Mouse (Mus musculus): ENCODE results near the gene Ace. TPM values are rescaled to one million over a fixed set of nuclear protein-coding genes. Genes with fewer than 3 reads are reported as not detected.

The Ace gene
- polyA plus RNA-seq, 1 experiment from 2014 or later, result 3.6 TPM

- ATAC-seq (ENCODE audit: low FRiP score, low TSS enrichment) (no peak), DNase-seq (no peak)
- no peak within 1 kb of the TSS for H3K9ac ChIP-seq (replicated peaks; ENCODE audit: low read length)
- H3K4me1 ChIP-seq (ENCODE audit: control insufficient read depth, insufficient read depth, low read length), result no peaks in the 10 kb centered on the region
- H3K4me2 ChIP-seq (ENCODE audit: low read length), result no peak within 1 kb of the TSS
- no peaks in the 10 kb centered on the region for H3K36me3 ChIP-seq (ENCODE audit: control insufficient read depth, insufficient read depth, low read length)
- no peaks in the 10 kb centered on the region for H3K9me3 ChIP-seq (ENCODE audit: control insufficient read depth, low read length)
- WGBS, result 80% methylated on average over 12 of the region's 12 CpGs
- no peak within 1 kb of the TSS for H3K27ac ChIP-seq (replicated peaks; ENCODE audit: low read depth, low read length)
- H3K27me3 ChIP-seq (ENCODE audit: control insufficient read depth, insufficient read depth, low read length), result no peaks in the 10 kb centered on the region
- no peak within 1 kb of the TSS for H3K4me3 ChIP-seq (replicated peaks; ENCODE audit: low read depth, low read length)
Measured at GRCm38 (mm10) chr11:105952911-105953386, 14.8 kb upstream of the Ace start, which contains the start of gene Cyb561. TSS of gene Cyb561 (minus strand) at chr11:105953336.

GRCm38 (mm10) chr11:105953402-105953801 lies 14.3 kb upstream of the Ace start:
- H3K9ac ChIP-seq (replicated peaks; ENCODE audit: low read length), result no peak overlapping the region
- no peaks in the 10 kb centered on the region for H3K4me1 ChIP-seq (ENCODE audit: control insufficient read depth, insufficient read depth, low read length)
- no peak overlapping the region for H3K27ac ChIP-seq (replicated peaks; ENCODE audit: low read depth, low read length)
- H3K4me2 ChIP-seq (ENCODE audit: low read length), result no peak overlapping the region
- no peaks in the 10 kb centered on the region for H3K27me3 ChIP-seq (ENCODE audit: control insufficient read depth, insufficient read depth, low read length)
- H3K4me3 ChIP-seq (replicated peaks; ENCODE audit: low read depth, low read length), result no peak overlapping the region
- WGBS, result 88% methylated on average over 6 of the region's 6 CpGs
- H3K36me3 ChIP-seq (ENCODE audit: control insufficient read depth, insufficient read depth, low read length), result no peaks in the 10 kb centered on the region
- no peak for ATAC-seq (ENCODE audit: low FRiP score, low TSS enrichment)
- DNase-seq, result no peak
- no peaks in the 10 kb centered on the region for H3K9me3 ChIP-seq (ENCODE audit: control insufficient read depth, low read length)

- no peak overlapping the region for H3K4me2 ChIP-seq (ENCODE audit: low read length)
- 91% methylated on average over 28 of the region's 28 CpGs for WGBS
- no peak for ATAC-seq (ENCODE audit: low FRiP score, low TSS enrichment)
Measured at GRCm38 (mm10) chr11:105955815-105956430, 11.8 kb upstream of the Ace start.

GRCm38 (mm10) chr11:105957501-105957900 lies 10.2 kb upstream of the Ace start:
- no peak for ATAC-seq (ENCODE audit: low FRiP score, low TSS enrichment)
- no peaks in the 10 kb centered on the region for H3K27me3 ChIP-seq (ENCODE audit: control insufficient read depth, insufficient read depth, low read length)
- no peak overlapping the region for H3K27ac ChIP-seq (replicated peaks; ENCODE audit: low read depth, low read length)
- no peaks in the 10 kb centered on the region for H3K9me3 ChIP-seq (ENCODE audit: control insufficient read depth, low read length)
- no peak overlapping the region for H3K4me2 ChIP-seq (ENCODE audit: low read length)
- peaks cover 2% of the 10 kb centered on the region; the same call in 1 of the 2 replicates for H3K4me1 ChIP-seq (ENCODE audit: control insufficient read depth, insufficient read depth, low read length)
- no peaks in the 10 kb centered on the region for H3K36me3 ChIP-seq (ENCODE audit: control insufficient read depth, insufficient read depth, low read length)
- DNase-seq, result no peak
- H3K9ac ChIP-seq (replicated peaks; ENCODE audit: low read length), result no peak overlapping the region
- no peak overlapping the region for H3K4me3 ChIP-seq (replicated peaks; ENCODE audit: low read depth, low read length)
- WGBS, result 48% methylated on average over 6 of the region's 6 CpGs

More at GRCm38 (mm10) chr11:105955815-105956430, 11.8 kb upstream of the Ace start:
- Histone ChIP-seq H3K27ac (replicated peaks; ENCODE audit: low read depth, low read length) (no peak overlapping the region), H3K27me3 (ENCODE audit: control insufficient read depth, insufficient read depth, low read length) (no peaks in the 10 kb centered on the region), H3K4me3 (replicated peaks; ENCODE audit: low read depth, low read length) (no peak overlapping the region), H3K36me3 (ENCODE audit: control insufficient read depth, insufficient read depth, low read length) (no peaks in the 10 kb centered on the region), H3K9me3 (ENCODE audit: control insufficient read depth, low read length) (no peaks in the 10 kb centered on the region), H3K9ac (replicated peaks; ENCODE audit: low read length) (no peak overlapping the region), H3K4me1 (ENCODE audit: control insufficient read depth, insufficient read depth, low read length) (peaks cover 2% of the 10 kb centered on the region; the same call in 1 of the 2 replicates)
- no peak for DNase-seq

GRCm38 (mm10) chr11:105958566-105958965 lies 9.2 kb upstream of the Ace start:
- 67% methylated on average over 1 of the region's 1 CpGs for WGBS
- Histone ChIP-seq H3K4me3 (replicated peaks; ENCODE audit: low read depth, low read length) (no peak overlapping the region), H3K4me2 (ENCODE audit: low read length) (no peak overlapping the region), H3K4me1 (ENCODE audit: control insufficient read depth, insufficient read depth, low read length) (peaks cover 2% of the 10 kb centered on the region; the same call in 1 of the 2 replicates), H3K27me3 (ENCODE audit: control insufficient read depth, insufficient read depth, low read length) (no peaks in the 10 kb centered on the region), H3K36me3 (ENCODE audit: control insufficient read depth, insufficient read depth, low read length) (no peaks in the 10 kb centered on the region), H3K27ac (replicated peaks; ENCODE audit: low read depth, low read length) (no peak overlapping the region), H3K9ac (replicated peaks; ENCODE audit: low read length) (no peak overlapping the region), H3K9me3 (ENCODE audit: control insufficient read depth, low read length) (no peaks in the 10 kb centered on the region)
- DNase-seq (no peak), ATAC-seq (ENCODE audit: low FRiP score, low TSS enrichment) (no peak)

GRCm38 (mm10) chr11:105959355-105959754 lies 8.4 kb upstream of the Ace start:
- H3K27ac ChIP-seq (replicated peaks; ENCODE audit: low read depth, low read length), result no peak overlapping the region
- H3K36me3 ChIP-seq (ENCODE audit: control insufficient read depth, insufficient read depth, low read length), result no peaks in the 10 kb centered on the region
- peaks cover 2% of the 10 kb centered on the region; the same call in 1 of the 2 replicates for H3K4me1 ChIP-seq (ENCODE audit: control insufficient read depth, insufficient read depth, low read length)
- no peak overlapping the region for H3K9ac ChIP-seq (replicated peaks; ENCODE audit: low read length)
- DNase-seq (peak; percentile 30), ATAC-seq (ENCODE audit: low FRiP score, low TSS enrichment) (no peak)
- H3K4me3 ChIP-seq (replicated peaks; ENCODE audit: low read depth, low read length), result no peak overlapping the region
- no peaks in the 10 kb centered on the region for H3K27me3 ChIP-seq (ENCODE audit: control insufficient read depth, insufficient read depth, low read length)
- no peak overlapping the region for H3K4me2 ChIP-seq (ENCODE audit: low read length)
- WGBS, result 54% methylated on average over 17 of the region's 17 CpGs
- no peaks in the 10 kb centered on the region for H3K9me3 ChIP-seq (ENCODE audit: control insufficient read depth, low read length)

GRCm38 (mm10) chr11:105964691-105965090 lies 3.1 kb upstream of the Ace start:
- ATAC-seq (ENCODE audit: low FRiP score, low TSS enrichment) (no peak), DNase-seq (no peak)
- no peaks in the 10 kb centered on the region for H3K9me3 ChIP-seq (ENCODE audit: control insufficient read depth, low read length)
- 69% methylated on average over 5 of the region's 5 CpGs for WGBS
- peaks cover 3% of the 10 kb centered on the region; the same call in 1 of the 2 replicates for H3K4me1 ChIP-seq (ENCODE audit: control insufficient read depth, insufficient read depth, low read length)
- no peak overlapping the region for H3K27ac ChIP-seq (replicated peaks; ENCODE audit: low read depth, low read length)
- H3K36me3 ChIP-seq (ENCODE audit: control insufficient read depth, insufficient read depth, low read length), result no peaks in the 10 kb centered on the region
- H3K4me2 ChIP-seq (ENCODE audit: low read length), result no peak overlapping the region
- H3K27me3 ChIP-seq (ENCODE audit: control insufficient read depth, insufficient read depth, low read length), result peaks cover 15% of the 10 kb centered on the region
- H3K4me3 ChIP-seq (replicated peaks; ENCODE audit: low read depth, low read length), result no peak overlapping the region
- no peak overlapping the region for H3K9ac ChIP-seq (replicated peaks; ENCODE audit: low read length)

- Histone ChIP-seq H3K9me3 (ENCODE audit: control insufficient read depth, low read length) (no peaks in the 10 kb centered on the region), H3K4me2 (ENCODE audit: low read length) (no peak overlapping the region), H3K36me3 (ENCODE audit: control insufficient read depth, insufficient read depth, low read length) (no peaks in the 10 kb centered on the region), H3K27ac (replicated peaks; ENCODE audit: low read depth, low read length) (no peak overlapping the region), H3K9ac (replicated peaks; ENCODE audit: low read length) (no peak overlapping the region), H3K4me3 (replicated peaks; ENCODE audit: low read depth, low read length) (no peak overlapping the region), H3K27me3 (ENCODE audit: control insufficient read depth, insufficient read depth, low read length) (peaks cover 15% of the 10 kb centered on the region), H3K4me1 (ENCODE audit: control insufficient read depth, insufficient read depth, low read length) (peaks cover 3% of the 10 kb centered on the region; the same call in 1 of the 2 replicates)
- WGBS, result 74% methylated on average over 4 of the region's 4 CpGs
- DNase-seq, result no peak
- ATAC-seq (ENCODE audit: low FRiP score, low TSS enrichment), result no peak
Measured at GRCm38 (mm10) chr11:105966288-105966687, 1.5 kb upstream of the Ace start.

GRCm38 (mm10) chr11:105968948-105969347 lies 1.2 kb downstream of the Ace start:
- DNase-seq (no peak), ATAC-seq (ENCODE audit: low FRiP score, low TSS enrichment) (no peak)
- Histone ChIP-seq H3K27me3 (ENCODE audit: control insufficient read depth, insufficient read depth, low read length) (peaks cover 15% of the 10 kb centered on the region), H3K4me1 (ENCODE audit: control insufficient read depth, insufficient read depth, low read length) (peaks cover 3% of the 10 kb centered on the region; the same call in 1 of the 2 replicates), H3K9ac (replicated peaks; ENCODE audit: low read length) (no peak overlapping the region), H3K4me3 (replicated peaks; ENCODE audit: low read depth, low read length) (peak overlapping the region; percentile 61; the same call in 1 of the 2 replicates), H3K27ac (replicated peaks; ENCODE audit: low read depth, low read length) (no peak overlapping the region), H3K9me3 (ENCODE audit: control insufficient read depth, low read length) (no peaks in the 10 kb centered on the region), H3K4me2 (ENCODE audit: low read length) (peak overlapping the region; percentile 99), H3K36me3 (ENCODE audit: control insufficient read depth, insufficient read depth, low read length) (no peaks in the 10 kb centered on the region)
- 49% methylated on average over 10 of the region's 10 CpGs for WGBS

Measured in midbrain, embryonic 14.5 days (tissue).